10 mouse cellular contexts compared by ENCODE assay signal in the genomic region with DNA sequence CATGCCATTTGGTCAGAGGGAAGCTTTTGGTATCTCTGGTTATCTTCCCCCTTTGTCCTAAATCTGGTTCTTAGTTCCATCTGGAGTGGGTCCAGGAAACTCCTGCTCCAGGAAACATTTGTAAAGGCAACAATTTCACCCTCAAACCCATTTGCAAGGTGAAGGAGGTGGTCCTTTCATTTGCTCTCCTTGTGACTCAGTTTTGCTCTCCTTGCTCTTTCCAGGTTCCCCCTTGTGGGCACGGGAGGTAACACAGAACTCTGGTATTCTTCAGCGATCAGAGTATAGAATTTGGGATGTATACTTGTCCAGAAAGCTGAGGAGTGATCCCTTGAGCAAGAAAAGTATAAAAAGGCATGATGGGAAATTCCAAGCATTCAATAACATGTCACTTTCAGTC.
DNase-seq lines count a peak whose midpoint lies in the region; TF ChIP-seq lines count a peak whose summit lies in the region.
"Had no signal": no experiment of that assay in that cellular context is flagged by ENCODE, and none has a peak within 500 bp of the region (broad histone marks: within the 10 kb centered on the region; RNA-seq: fewer than 3 reads in every experiment).

No protein-coding gene starts in this region.

- dilution Hi-C loops in CH12.LX (cut with MboI; ENCODE audit: extremely low pct_ligation_motif_present, extremely low pct_unique_long_range_greater_than_20kb, low sequenced_read_pairs): no loop called here

- no peak overlapping the region for H3K4me2 ChIP-seq in CH12.LX (ENCODE audit: insufficient read depth, low read depth, poor library complexity, severe bottlenecking)
- H3K4me2 ChIP-seq: embryonic facial prominence, embryonic 15.5 days; neural tube, embryonic 13.5 days had no signal

- in situ Hi-C loops in CH12.LX (cut with MboI; ENCODE audit: low pct_ligation_motif_present, low pct_unique_long_range_greater_than_20kb, low sequenced_read_pairs): loop anchor here (5.0 kb wide), 1 partner anchor 171 kb away; no protein-coding TSS in a partner anchor

- H3K27ac ChIP-seq in layer of hippocampus, adult 2 months: peak overlapping the region; percentile 36; the same call in 1 of the 2 replicates
- H3K27ac ChIP-seq in CH12.LX (ENCODE audit: insufficient read depth, low read depth): no peak overlapping the region
- no peak overlapping the region for H3K27ac ChIP-seq in cortical plate, adult 2 months (ENCODE audit: insufficient read depth, low read length)
- H3K27ac ChIP-seq: embryonic facial prominence, embryonic 15.5 days; neural tube, embryonic 13.5 days had no signal

- intact Hi-C loops in heart, postnatal 36 days (cut with DNase I): loop anchor here (10.0 kb wide), 1 partner anchor 163 kb away; no protein-coding TSS in a partner anchor

- TF ChIP-seq POLR2A in CH12.LX (IDR thresholded peaks at IDR 0.05; ENCODE audit: low read depth, low read length): no peak
- no peak for TF ChIP-seq POLR2A in cortical plate, adult 2 months (IDR thresholded peaks at IDR 0.05; ENCODE audit: extremely low read depth, insufficient read depth, low read length)

- peaks cover 2% of the 10 kb centered on the region for H3K27me3 ChIP-seq in CH12.LX (replicated peaks)
- H3K27me3 ChIP-seq: embryonic facial prominence, embryonic 15.5 days; neural tube, embryonic 13.5 days had no signal

- no peaks in the 10 kb centered on the region for H3K79me2 ChIP-seq in CH12.LX (replicated peaks; ENCODE audit: control insufficient read depth, extremely low read depth, insufficient read depth, poor library complexity, severe bottlenecking)

- DNase-seq in adrenal gland, adult 2 months: peak; percentile 11
- DNase-seq in adrenal gland, adult 18-20 months (ENCODE audit: low spot score in 2 of 2): no peak
- peak in 1 of 2 experiments; percentile 32 for DNase-seq in layer of hippocampus, adult 2 months (ENCODE audit: low spot score in 2 of 2)
- DNase-seq in layer of hippocampus, postnatal 36 days: no peak
- DNase-seq in CH12.LX (ENCODE audit: extremely low read depth): peak; percentile 41
- peak; percentile 72 for DNase-seq in thymus, postnatal 4 days
- DNase-seq in heart, postnatal 36 days: no peak

- TF ChIP-seq CTCF in layer of hippocampus, adult 2 months (conservative IDR thresholded peaks at IDR 0.05): peak; percentile 78
- TF ChIP-seq CTCF in CH12.LX (conservative IDR thresholded peaks at IDR 0.05 in 1 of 2, IDR thresholded peaks at IDR 0.05 in 1 of 2; ENCODE audit: low read depth in 2 of 2, low read length in 2 of 2): peak; percentile 68 to 78
- peak; percentile 57 for TF ChIP-seq CTCF in cortical plate, adult 2 months (IDR thresholded peaks at IDR 0.05; ENCODE audit: extremely low read depth, insufficient read depth, low read length)

- no peaks in the 10 kb centered on the region for H3K36me3 ChIP-seq in CH12.LX (replicated peaks in 1 of 2; ENCODE audit: control insufficient read depth in 1 of 2, insufficient read depth in 1 of 2, low read length in 1 of 2)
- H3K36me3 ChIP-seq: embryonic facial prominence, embryonic 15.5 days; neural tube, embryonic 13.5 days had no signal

- H3K9me3 ChIP-seq in CH12.LX (replicated peaks; ENCODE audit: low read length): no peaks in the 10 kb centered on the region
- H3K9me3 ChIP-seq: embryonic facial prominence, embryonic 15.5 days; neural tube, embryonic 13.5 days had no signal

- no peak overlapping the region for H3K9ac ChIP-seq in CH12.LX (ENCODE audit: insufficient read depth, low read depth)
- H3K9ac ChIP-seq: embryonic facial prominence, embryonic 15.5 days; neural tube, embryonic 13.5 days had no signal

- H3K4me1 ChIP-seq in CH12.LX (ENCODE audit: control insufficient read depth in 1 of 2, insufficient read depth in 2 of 2): peaks cover 4 to 17% of the 10 kb centered on the region in 2 experiments; a peak in 2 of 4 replicates
- no peaks in the 10 kb centered on the region; the same call in 1 of the 2 replicates for H3K4me1 ChIP-seq in cortical plate, adult 2 months (ENCODE audit: control insufficient read depth, insufficient read depth, low read length)
- H3K4me1 ChIP-seq: neural tube, embryonic 13.5 days had no signal

- TF ChIP-seq RAD21 in CH12.LX (IDR thresholded peaks at IDR 0.05; ENCODE audit: low read depth, low read length): peak; percentile 50

- no peak for TF ChIP-seq EP300 in CH12.LX (IDR thresholded peaks at IDR 0.05; ENCODE audit: low read length)

- no peak overlapping the region for H3K4me3 ChIP-seq in layer of hippocampus, adult 2 months
- H3K4me3 ChIP-seq in CH12.LX (replicated peaks in 1 of 3; ENCODE audit: low read depth in 2 of 3, low read length in 2 of 3, poor library complexity in 1 of 3): no peak overlapping the region
- H3K4me3 ChIP-seq in cortical plate, adult 2 months (ENCODE audit: insufficient read depth, low read length): no peak overlapping the region
- H3K4me3 ChIP-seq: embryonic facial prominence, embryonic 15.5 days; neural tube, embryonic 13.5 days had no signal

TF ChIP-seq in CH12.LX, 34 proteins besides CTCF, POLR2A, EP300 and RAD21:
- TF ChIP-seq SMC3 (IDR thresholded peaks at IDR 0.05; ENCODE audit: low read depth, low read length) (peak; percentile 86), NRF1 (IDR thresholded peaks at IDR 0.05; ENCODE audit: low read depth, low read length) (no peak)
TF ChIP-seq in CH12.LX: peak in this region for 1.

Comparison
In these comparisons a context has a peak if more than half of its experiments do, and no peak if none do; other contexts are left out.
1. DNase-seq: peak in adrenal gland, adult 2 months (single experiment), CH12.LX (single experiment) and thymus, postnatal 4 days (single experiment); none in adrenal gland, adult 18-20 months (0 of 2), layer of hippocampus, postnatal 36 days (0 of 2) and heart, postnatal 36 days (0 of 2).
2. Peak in every context shown above with its lines, with median percentiles within 50 percentile points of each other: CTCF ChIP-seq.